8 mouse cellular contexts compared by ENCODE assay signal in genomic region chr15:80706596-80706995, GRCm38 (mm10). TPM values are rescaled to one million over a fixed set of nuclear protein-coding genes. Genes with fewer than 3 reads are reported as not detected.
DNase-seq lines count a peak whose midpoint lies in the region; ATAC-seq and TF ChIP-seq lines count a peak whose summit lies in the region.

No protein-coding gene starts in this region.

- H3K36me3 ChIP-seq in forebrain, embryonic 15.5 days = no peaks in the 10 kb centered on the region
- no peaks in the 10 kb centered on the region for H3K36me3 ChIP-seq in liver, embryonic 13.5 days

- peak overlapping the region; percentile 18; the same call in 1 of the 2 replicates for H3K9ac ChIP-seq in forebrain, embryonic 15.5 days (replicated peaks)
- H3K9ac ChIP-seq in liver, embryonic 13.5 days = peak overlapping the region; percentile 55

- DNase-seq in gastrocnemius, adult 2 months = no peak
- no peak for DNase-seq in gastrocnemius, postnatal 10 days
- peak; percentile 66 for DNase-seq in 416B (ENCODE audit: low read depth)
- no peak for DNase-seq in liver, embryonic 13.5 days
- DNase-seq in urinary bladder, adult 2 months (ENCODE audit: low spot score) = no peak
- DNase-seq in testis, postnatal 10 days (ENCODE audit: low spot score) = no peak

- H3K4me1 ChIP-seq in forebrain, embryonic 15.5 days = peaks cover 35% of the 10 kb centered on the region
- H3K4me1 ChIP-seq in liver, embryonic 13.5 days (replicated peaks) = peaks cover 29% of the 10 kb centered on the region

- WGBS in forebrain, embryonic 15.5 days = 20% methylated on average over 11 of the region's 11 CpGs
- 27% methylated on average over 11 of the region's 11 CpGs for WGBS in liver, embryonic 13.5 days (ENCODE audit: insufficient replicate concordance)

- H3K27me3 ChIP-seq in forebrain, embryonic 15.5 days = no peaks in the 10 kb centered on the region
- 0 out of 2 replicates have a peak, but pooled peaks cover under 1% of the 10 kb centered on the region for H3K27me3 ChIP-seq in liver, embryonic 13.5 days

- peak overlapping the region; percentile 42 for H3K4me2 ChIP-seq in forebrain, embryonic 15.5 days (replicated peaks)
- H3K4me2 ChIP-seq in liver, embryonic 13.5 days = peak overlapping the region; percentile 62

- no peaks in the 10 kb centered on the region for H3K9me3 ChIP-seq in forebrain, embryonic 15.5 days
- no peaks in the 10 kb centered on the region for H3K9me3 ChIP-seq in liver, embryonic 13.5 days (replicated peaks)

- no peak for ATAC-seq in forebrain, embryonic 15.5 days (replicated peaks)
- ATAC-seq in liver, embryonic 13.5 days (ENCODE audit: low read depth) = no peak
- no peak for ATAC-seq in erythroid progenitor cell, adult 5-6 weeks (replicated peaks; ENCODE audit: low FRiP score, poor library complexity, severe bottlenecking)

- peak overlapping the region; percentile 75 for H3K27ac ChIP-seq in gastrocnemius, adult 2 months
- H3K27ac ChIP-seq in forebrain, embryonic 15.5 days (replicated peaks) = peak overlapping the region; percentile 68
- H3K27ac ChIP-seq in liver, embryonic 13.5 days = 0 out of 2 replicates have a peak overlapping the region, but pooled peaks have one; percentile 39

- peak overlapping the region; percentile 69 for H3K4me3 ChIP-seq in gastrocnemius, adult 2 months
- H3K4me3 ChIP-seq in forebrain, embryonic 15.5 days = peak overlapping the region; percentile 26
- peak overlapping the region; percentile 41 for H3K4me3 ChIP-seq in liver, embryonic 13.5 days (replicated peaks)

- no peak for TF ChIP-seq CTCF in gastrocnemius, adult 2 months (IDR thresholded peaks at IDR 0.05)

- intact Hi-C loops in gastrocnemius, adult 2 months (cut with DNase I) = loop anchor here (5.0 to 10.0 kb wide), 5 partner anchors 76 to 772 kb away; partner anchors contain the start of gene Adsl

RNA-seq across cellular contexts. Expression of gene Tnrc6b, which starts 4.5 kb away (rescaled TPM):
- total RNA-seq in gastrocnemius, adult 2 months (2021) = 10 to 100 TPM; 48.5 to 55.6 TPM
- 10 to 100 TPM; 51.5 to 68.8 TPM for total RNA-seq in gastrocnemius, postnatal 10 days (2021)
- polyA plus RNA-seq in forebrain, embryonic 15.5 days (2015; fragmentation: Nextera tagmentation; extraction: Ambion mirVana) = 34.2 and 35.2 TPM in 2 replicates
- 18.7 and 23.6 TPM in 2 replicates for polyA plus RNA-seq in liver, embryonic 13.5 days (2015; fragmentation: Nextera tagmentation; extraction: Ambion mirVana)
- 7.8 and 12.6 TPM in 2 replicates for polyA plus RNA-seq in urinary bladder, adult 2 months (2012; rRNA removed)
- 113 and 187 TPM in 2 replicates for total RNA-seq in erythroid progenitor cell, adult 5-6 weeks (2015; ENCODE audit: low replicate concordance)
- total RNA-seq in erythroid progenitor cell, adult 5-6 weeks (2017; ENCODE audit: low replicate concordance) = 141 and 357 TPM in 2 replicates

RNA-seq across cellular contexts. Expression of gene Fam83f, which starts 34.9 kb away (rescaled TPM):
- under 1 TPM in 1 of 2 experiments, not detected in 1; 0.10 TPM for total RNA-seq in gastrocnemius, adult 2 months (2021)
- under 1 TPM; 0.47 to 0.49 TPM for total RNA-seq in gastrocnemius, postnatal 10 days (2021)
- polyA plus RNA-seq in forebrain, embryonic 15.5 days (2015; fragmentation: Nextera tagmentation; extraction: Ambion mirVana) = 0.05 and 0.15 TPM in 2 replicates
- 0.73 and 0.83 TPM in 2 replicates for polyA plus RNA-seq in liver, embryonic 13.5 days (2015; fragmentation: Nextera tagmentation; extraction: Ambion mirVana)
- polyA plus RNA-seq in urinary bladder, adult 2 months (2012; rRNA removed) = 18.5 and 19.9 TPM in 2 replicates
- 1.1 TPM in 1 of 2 replicates, not detected in the other for total RNA-seq in erythroid progenitor cell, adult 5-6 weeks (2015; ENCODE audit: low replicate concordance)
- not detected in 2 replicates for total RNA-seq in erythroid progenitor cell, adult 5-6 weeks (2017; ENCODE audit: low replicate concordance)
